9 mouse cellular contexts compared by ENCODE assay signal in genomic region chr5:102074086-102074485, GRCm38 (mm10). TPM values are rescaled to one million over a fixed set of nuclear protein-coding genes. Genes with fewer than 3 reads are reported as not detected.
DNase-seq lines count a peak whose midpoint lies in the region; ATAC-seq and TF ChIP-seq lines count a peak whose summit lies in the region.
"Had no signal": no experiment of that assay in that cellular context is flagged by ENCODE, and none has a peak within 500 bp of the region (broad histone marks: within the 10 kb centered on the region; RNA-seq: fewer than 3 reads in every experiment).

No protein-coding gene starts in this region.

- TF ChIP-seq CTCF in E14TG2a.4 (conservative IDR thresholded peaks at IDR 0.05; ENCODE audit: low read length) = peak; percentile 38

- no peaks in the 10 kb centered on the region for H3K36me3 ChIP-seq in kidney, embryonic 16.5 days (ENCODE audit: insufficient read depth, low read length)
- no peaks in the 10 kb centered on the region for H3K36me3 ChIP-seq in E14TG2a.4 (ENCODE audit: insufficient read depth, low read length)
- no peaks in the 10 kb centered on the region for H3K36me3 ChIP-seq in embryonic facial prominence, embryonic 11.5 days (replicated peaks; ENCODE audit: control insufficient read depth, insufficient read depth, low read depth, low read length)

- DNase-seq in kidney, adult 9 months = peak; percentile 82
- peak; percentile 78 for DNase-seq in adrenal gland, postnatal 10 days
- peak; percentile 90 for DNase-seq in embryonic facial prominence, embryonic 11.5 days (ENCODE audit: low spot score)
- DNase-seq in layer of hippocampus, postnatal 14 days (ENCODE audit: low spot score in 2 of 2) = peak; percentile 55 to 84
- peak; percentile 68 for DNase-seq in retina, adult 2 months (ENCODE audit: low read depth, low spot score)

- H3K27me3 ChIP-seq in kidney, embryonic 16.5 days (ENCODE audit: insufficient read depth, low read length) = no peaks in the 10 kb centered on the region
- 0 out of 2 replicates have a peak, but pooled peaks cover 4% of the 10 kb centered on the region for H3K27me3 ChIP-seq in E14TG2a.4 (ENCODE audit: insufficient read depth, low read length)
- H3K27me3 ChIP-seq in embryonic facial prominence, embryonic 11.5 days (ENCODE audit: control insufficient read depth, insufficient read depth, low read length) = no peaks in the 10 kb centered on the region

- H3K4me1 ChIP-seq in kidney, embryonic 16.5 days (ENCODE audit: insufficient read depth, low read length) = peaks cover 8% of the 10 kb centered on the region; the same call in 1 of the 2 replicates
- H3K4me1 ChIP-seq in E14TG2a.4 (replicated peaks; ENCODE audit: low read depth, low read length) = peaks cover 25% of the 10 kb centered on the region
- H3K4me1 ChIP-seq in embryonic facial prominence, embryonic 11.5 days (ENCODE audit: control insufficient read depth, insufficient read depth, low read length) = no peaks in the 10 kb centered on the region

- no peak for ATAC-seq in kidney, embryonic 16.5 days (ENCODE audit: low FRiP score, low TSS enrichment)
- ATAC-seq in embryonic facial prominence, embryonic 11.5 days (replicated peaks; ENCODE audit: insufficient number of reproducible peaks, low FRiP score, low TSS enrichment, low read depth) = no peak
- no peak for ATAC-seq in granulocyte monocyte progenitor cell, adult 5-6 weeks (replicated peaks; ENCODE audit: poor library complexity, severe bottlenecking)

- H3K9me3 ChIP-seq in kidney, embryonic 16.5 days (ENCODE audit: low read length) = no peaks in the 10 kb centered on the region
- H3K9me3 ChIP-seq in E14TG2a.4 (ENCODE audit: low read length) = no peaks in the 10 kb centered on the region
- no peaks in the 10 kb centered on the region for H3K9me3 ChIP-seq in embryonic facial prominence, embryonic 11.5 days (replicated peaks; ENCODE audit: control insufficient read depth, low read length)

- no peak overlapping the region for H3K9ac ChIP-seq in kidney, embryonic 16.5 days (replicated peaks; ENCODE audit: low read length)
- H3K9ac ChIP-seq in embryonic facial prominence, embryonic 11.5 days (replicated peaks; ENCODE audit: low read length) = no peak overlapping the region

- H3K27ac ChIP-seq in kidney, embryonic 16.5 days (ENCODE audit: low read length) = no peak overlapping the region
- H3K27ac ChIP-seq in embryonic facial prominence, embryonic 11.5 days (replicated peaks; ENCODE audit: low read depth, low read length) = no peak overlapping the region

- no peak overlapping the region for H3K4me2 ChIP-seq in kidney, embryonic 16.5 days (replicated peaks; ENCODE audit: low read depth, low read length)
- no peak overlapping the region for H3K4me2 ChIP-seq in embryonic facial prominence, embryonic 11.5 days (ENCODE audit: low read depth, low read length)

- no peak overlapping the region for H3K4me3 ChIP-seq in kidney, embryonic 16.5 days (ENCODE audit: low read length)
- H3K4me3 ChIP-seq in E14TG2a.4 (replicated peaks; ENCODE audit: low read length) = no peak overlapping the region
- no peak overlapping the region for H3K4me3 ChIP-seq in embryonic facial prominence, embryonic 11.5 days (ENCODE audit: low read depth, low read length)
- H3K4me3 ChIP-seq: erythroblast, embryonic 14.5 days had no signal

- WGBS in kidney, embryonic 16.5 days = 0% methylated on average over 1 of the region's 1 CpGs
- WGBS in embryonic facial prominence, embryonic 11.5 days = 0% methylated on average over 1 of the region's 1 CpGs

RNA-seq across cellular contexts. Expression of gene Wdfy3, which starts 4.4 kb away (rescaled TPM):
- 20.1 and 22.4 TPM in 2 replicates for polyA plus RNA-seq in kidney, embryonic 16.5 days (2015; fragmentation: Nextera tagmentation; extraction: Ambion mirVana)
- total RNA-seq in adrenal gland, postnatal 10 days (2021) = 10 to 100 TPM; 36.0 to 49.3 TPM
- polyA plus RNA-seq in embryonic facial prominence, embryonic 11.5 days (2014; fragmentation: Nextera tagmentation; extraction: Ambion mirVana) = 17.4 and 17.7 TPM in 2 replicates
- 100 to 1,000 TPM; 109 to 119 TPM for total RNA-seq in layer of hippocampus, postnatal 14 days (2021)
- 11.2 and 15.5 TPM in 2 replicates for total RNA-seq in granulocyte monocyte progenitor cell, adult 5-6 weeks (2014; fragmentation: Nextera tagmentation)
- total RNA-seq in granulocyte monocyte progenitor cell, adult 5-6 weeks (2017) = 5.0 and 6.2 TPM in 2 replicates
